Mouse (Mus musculus): ENCODE measurements around the gene Rpsa.

DNA sequence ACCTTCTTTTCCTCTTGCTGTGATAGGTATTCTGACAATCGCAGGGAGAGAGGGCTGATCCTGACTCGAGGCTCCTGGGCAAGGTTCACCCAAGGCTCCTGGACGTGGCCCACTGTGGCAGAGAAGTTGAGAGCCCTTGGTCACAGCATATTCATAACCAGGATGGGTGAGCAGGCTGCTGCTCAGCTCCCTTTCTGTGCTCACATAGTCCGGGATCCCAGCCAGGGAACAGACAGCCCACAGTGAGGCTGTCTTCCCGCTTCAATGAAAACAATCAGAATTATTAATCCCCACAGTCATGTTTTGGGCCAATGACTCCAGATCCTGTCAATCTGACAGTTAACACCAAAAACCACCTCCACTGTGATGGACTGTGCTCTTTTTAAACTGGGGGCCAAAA, 45.5 kb upstream of the Rpsa start:
- TF ChIP-seq CTCF (conservative IDR thresholded peaks at IDR 0.05 in 1 of 2, IDR thresholded peaks at IDR 0.05 in 1 of 2; ENCODE audit: low read depth in 2 of 2, low read length in 2 of 2) (no peak), MEF2A (IDR thresholded peaks at IDR 0.05; ENCODE audit: borderline replicate concordance, low read depth, low read length) (no peak), MXI1 (IDR thresholded peaks at IDR 0.05; ENCODE audit: low read depth, low read length) (no peak), POLR2A (IDR thresholded peaks at IDR 0.05; ENCODE audit: low read depth, low read length) (no peak), HCFC1 (IDR thresholded peaks at IDR 0.05; ENCODE audit: low read depth, low read length) (no peak), ZC3H11A (IDR thresholded peaks at IDR 0.05; ENCODE audit: low read depth, low read length) (no peak), KAT2A (IDR thresholded peaks at IDR 0.05; ENCODE audit: insufficient replicate concordance, low read length) (no peak), NELFE (IDR thresholded peaks at IDR 0.05; ENCODE audit: low read depth, low read length) (no peak), MAX (IDR thresholded peaks at IDR 0.05; ENCODE audit: low read length) (no peak)
